Mouse (Mus musculus) embryonic facial prominence, embryonic 10.5 days (tissue): Measurements from ENCODE around the gene Ttf2. TPM values are rescaled to one million over a fixed set of nuclear protein-coding genes. Genes with fewer than 3 reads are reported as not detected.

Experiments used
- DNase-seq: peaks from one replicate; pipeline ENCODE4 v3.0.0-alpha.2; 2017; ENCODE audit warnings: low spot score
- H3K27ac ChIP-seq: fragments of 300-500 bp; sonication (generic); replicated peaks from 2 replicates; pipeline ENCODE4 v1.5.1; 2016; ENCODE audit warnings: mild to moderate bottlenecking
- H3K27me3 ChIP-seq: fragments of 300-500 bp; sonication (generic); replicated peaks from 2 replicates; pipeline ENCODE4 v1.6.1; 2016; ENCODE audit warnings: low read depth, mild to moderate bottlenecking; ENCODE audit not compliant: poor library complexity, severe bottlenecking
- H3K36me3 ChIP-seq: fragments of 300-500 bp; sonication (generic); replicated peaks from 2 replicates; pipeline ENCODE4 v1.6.1; 2016; ENCODE audit warnings: mild to moderate bottlenecking, moderate library complexity
- H3K4me1 ChIP-seq: fragments of 300-500 bp; sonication (generic); 2 replicates; pipeline ENCODE4 v1.6.1; 2016
- H3K4me3 ChIP-seq: fragments of 300-500 bp; sonication (generic); 2 replicates; pipeline ENCODE4 v1.5.1; 2016; ENCODE audit warnings: mild to moderate bottlenecking, moderate library complexity
- H3K9me3 ChIP-seq: fragments of 300-500 bp; sonication (generic); 2 replicates; pipeline ENCODE4 v1.6.1; 2016; ENCODE audit warnings: mild to moderate bottlenecking
- WGBS: fragments of 180-500 bp; shearing (Covaris S2); methylation state at CpG from one replicate; pipeline ENCODE4 v1.1.7; 2016; 5-methylcytosine and 5-hydroxymethylcytosine counted together
- polyA plus RNA-seq: library from polyadenylated mRNA; unstranded; fragments of >200 nt; fragmentation: Nextera tagmentation; extraction: Ambion mirVana; gene quantifications from 2 replicates; pipeline ENCODE4 v1.2.1, GENCODE M21; 2016

Ttf2 gene
- polyA plus RNA-seq, 1 experiment from 2014 or later = 28.1 TPM

DNA sequence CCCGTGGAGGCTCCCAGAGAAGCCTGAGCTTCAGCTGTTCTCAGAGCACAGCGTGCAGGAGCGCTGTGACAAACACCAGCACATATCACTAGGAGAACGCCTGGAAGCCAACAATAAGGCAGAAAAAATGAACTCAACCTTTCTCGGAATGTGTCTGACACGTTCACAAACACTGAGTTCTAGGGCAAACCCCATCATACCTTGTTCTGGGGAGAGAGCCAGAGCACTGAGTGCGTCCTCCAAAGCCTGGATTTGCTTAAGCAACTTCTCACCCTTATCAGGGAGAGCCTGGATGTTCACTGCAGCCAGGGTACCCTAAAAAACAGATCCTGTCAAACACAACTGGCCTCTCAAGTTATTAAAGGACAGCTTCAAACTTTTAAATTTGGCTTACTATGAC lies 8.0 kb downstream of the Ttf2 start:
- peaks cover 93% of the 10 kb centered on the region for H3K36me3 ChIP-seq
- H3K4me3 ChIP-seq = no peak overlapping the region
- WGBS = 89% methylated on average over 7 of the region's 7 CpGs

DNA sequence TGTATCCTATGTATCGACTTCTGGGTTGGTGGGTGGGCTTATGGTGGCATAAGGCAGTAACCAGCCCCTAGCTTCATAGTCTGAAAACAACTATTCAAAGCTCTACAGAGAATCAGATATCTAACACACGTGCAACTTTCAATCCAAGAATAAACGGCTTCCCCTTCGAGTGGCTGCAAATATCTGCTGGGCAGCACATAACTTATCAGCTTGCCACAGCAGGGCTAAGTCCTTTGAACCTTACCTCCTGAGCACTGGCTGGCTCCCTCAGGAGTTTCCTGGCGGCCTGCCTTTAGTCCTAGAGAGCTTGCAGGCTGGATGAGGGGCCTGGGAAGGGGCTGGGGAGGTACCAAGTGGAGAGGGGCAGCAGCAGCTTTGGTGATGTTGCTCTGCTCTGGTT lies 8.5 kb downstream of the Ttf2 start:
- 85% methylated on average over 5 of the region's 5 CpGs for WGBS
- DNase-seq = no peak
- peaks cover 98% of the 10 kb centered on the region for H3K36me3 ChIP-seq

More for the DNA sequence above, 8.0 kb downstream of the Ttf2 start:
- Histone ChIP-seq H3K9me3 (no peaks in the 10 kb centered on the region), H3K27ac (no peak overlapping the region), H3K27me3 (no peaks in the 10 kb centered on the region), H3K4me1 (no peaks in the 10 kb centered on the region)
- no peak for DNase-seq

GRCm38 (mm10) chr3:100954616-100955015 lies 14.8 kb downstream of the Ttf2 start:
- Histone ChIP-seq H3K27ac (no peak overlapping the region), H3K4me3 (no peak overlapping the region), H3K4me1 (no peaks in the 10 kb centered on the region), H3K27me3 (no peaks in the 10 kb centered on the region), H3K36me3 (peaks cover 100% of the 10 kb centered on the region), H3K9me3 (no peaks in the 10 kb centered on the region)
- no peak for DNase-seq

More for the DNA sequence above, 8.5 kb downstream of the Ttf2 start:
- no peak overlapping the region for H3K27ac ChIP-seq
- no peaks in the 10 kb centered on the region for H3K4me1 ChIP-seq
- no peaks in the 10 kb centered on the region for H3K9me3 ChIP-seq
- no peaks in the 10 kb centered on the region for H3K27me3 ChIP-seq
- H3K4me3 ChIP-seq = no peak overlapping the region

GRCm38 (mm10) chr3:100951531-100951930 lies 17.9 kb downstream of the Ttf2 start:
- Histone ChIP-seq H3K27me3 (no peaks in the 10 kb centered on the region), H3K9me3 (no peaks in the 10 kb centered on the region), H3K27ac (no peak overlapping the region), H3K4me3 (no peak overlapping the region), H3K4me1 (no peaks in the 10 kb centered on the region), H3K36me3 (peaks cover 100% of the 10 kb centered on the region)
- WGBS = 92% methylated on average over 4 of the region's 4 CpGs
- DNase-seq = no peak

DNA sequence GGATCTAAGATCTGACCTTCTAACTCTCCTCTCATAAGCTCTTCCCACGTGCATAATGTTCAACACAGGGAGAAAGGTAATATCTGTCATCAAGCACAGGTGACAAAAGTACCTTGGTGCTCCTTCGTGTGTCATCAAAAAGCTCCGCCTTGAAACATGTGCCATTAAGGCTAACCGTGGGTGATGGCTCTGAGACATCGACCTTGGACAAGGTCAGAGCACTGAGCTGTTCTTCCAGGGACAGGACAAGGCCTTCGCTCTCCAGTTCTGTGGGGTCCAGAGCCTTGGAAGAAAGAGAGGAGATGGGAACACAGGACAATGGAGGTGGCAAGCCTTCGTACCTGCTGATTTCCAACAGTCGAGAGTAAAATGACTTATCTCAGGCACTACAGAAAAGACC lies 22.2 kb downstream of the Ttf2 start:
- Histone ChIP-seq H3K27me3 (no peaks in the 10 kb centered on the region), H3K27ac (no peak overlapping the region), H3K4me3 (no peak overlapping the region), H3K4me1 (no peaks in the 10 kb centered on the region), H3K9me3 (no peaks in the 10 kb centered on the region), H3K36me3 (peaks cover 100% of the 10 kb centered on the region)
- DNase-seq = no peak
- 94% methylated on average over 8 of the region's 8 CpGs for WGBS

DNA sequence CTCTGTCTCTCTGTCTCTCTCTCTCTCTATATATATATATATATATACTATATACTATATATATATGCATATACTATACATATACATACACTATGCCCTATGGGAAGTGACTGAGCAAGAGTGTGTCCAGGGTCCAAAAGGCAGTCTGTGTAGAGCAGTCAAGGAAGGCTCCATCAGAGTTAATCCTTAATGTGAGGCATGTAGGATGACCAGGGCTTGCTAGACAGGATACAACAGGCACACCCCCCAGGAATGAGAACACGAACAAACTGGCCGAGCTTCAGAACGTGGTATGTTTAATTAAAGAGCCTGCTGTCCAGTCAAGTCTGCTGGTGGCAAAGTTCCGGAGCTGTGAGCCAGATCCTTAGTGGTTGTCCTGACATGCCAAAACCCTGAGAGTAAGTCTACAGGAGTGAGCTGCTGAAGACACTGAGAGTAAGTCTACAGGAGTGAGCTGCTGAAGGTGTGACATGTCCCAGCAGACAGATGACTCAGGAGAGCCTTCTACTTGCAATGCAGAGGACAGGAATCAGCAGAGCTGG lies 28.9 kb downstream of the Ttf2 start:
- H3K9me3 ChIP-seq = no peaks in the 10 kb centered on the region
- no peaks in the 10 kb centered on the region for H3K27me3 ChIP-seq
- H3K4me1 ChIP-seq = no peaks in the 10 kb centered on the region
- H3K27ac ChIP-seq = no peak overlapping the region
- H3K4me3 ChIP-seq = no peak overlapping the region
- WGBS = 98% methylated on average over 4 of the region's 4 CpGs
- DNase-seq = no peak
- peaks cover 97% of the 10 kb centered on the region for H3K36me3 ChIP-seq

DNA sequence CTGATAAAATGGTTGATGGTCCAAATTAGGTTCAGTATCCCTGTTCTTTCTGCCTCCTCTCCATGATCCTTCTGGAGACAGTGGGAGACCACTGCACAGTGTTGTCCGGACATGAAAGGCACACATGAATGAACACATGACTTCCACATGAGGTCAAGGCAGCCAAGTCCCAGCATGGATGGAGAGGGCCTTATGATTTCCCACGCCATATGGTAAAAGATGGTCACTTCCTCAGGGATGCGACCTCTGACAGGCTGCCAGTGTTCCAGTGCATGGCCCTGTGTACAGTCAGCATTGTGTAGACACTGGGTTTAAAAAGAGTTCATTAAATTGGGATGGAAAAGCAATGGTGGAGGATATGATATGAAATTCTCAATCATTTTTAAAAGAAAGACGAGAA lies 31.3 kb downstream of the Ttf2 start:
- no peaks in the 10 kb centered on the region for H3K4me1 ChIP-seq
- H3K36me3 ChIP-seq = peaks cover 92% of the 10 kb centered on the region
- H3K9me3 ChIP-seq = no peaks in the 10 kb centered on the region
- no peaks in the 10 kb centered on the region for H3K27me3 ChIP-seq
- WGBS = 92% methylated on average over 4 of the region's 4 CpGs
- no peak for DNase-seq
- no peak overlapping the region for H3K27ac ChIP-seq
- H3K4me3 ChIP-seq = no peak overlapping the region

- DNase-seq = no peak
- H3K4me1 ChIP-seq = no peaks in the 10 kb centered on the region
- no peak overlapping the region for H3K4me3 ChIP-seq
- no peaks in the 10 kb centered on the region for H3K27me3 ChIP-seq
- H3K36me3 ChIP-seq = peaks cover 94% of the 10 kb centered on the region
- no peak overlapping the region for H3K27ac ChIP-seq
- 92% methylated on average over 6 of the region's 6 CpGs for WGBS
- no peaks in the 10 kb centered on the region for H3K9me3 ChIP-seq
Observed at GRCm38 (mm10) chr3:100936201-100936600, 33.3 kb downstream of the Ttf2 start.

DNA sequence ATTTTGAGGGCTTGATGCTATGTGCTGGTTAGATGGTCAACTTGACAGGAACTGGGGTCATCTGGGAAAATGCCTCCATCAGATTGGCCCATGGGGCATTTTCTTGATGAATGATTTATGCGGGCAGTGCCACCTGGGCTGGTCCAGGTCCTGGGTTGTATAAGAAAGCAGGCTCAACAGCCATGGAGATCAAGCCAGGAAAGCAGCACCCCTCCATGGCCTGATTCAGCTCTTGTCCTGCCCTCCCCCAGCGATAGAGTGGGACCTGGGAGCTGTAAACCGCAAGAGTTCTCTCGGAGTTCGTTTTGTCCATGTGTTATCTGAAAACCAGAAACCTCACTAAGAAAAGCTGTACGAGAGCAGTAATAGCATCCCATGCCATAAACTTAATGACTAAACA lies 33.9 kb downstream of the Ttf2 start:
- Histone ChIP-seq H3K27ac (no peak overlapping the region), H3K4me1 (no peaks in the 10 kb centered on the region), H3K36me3 (peaks cover 89% of the 10 kb centered on the region), H3K4me3 (no peak overlapping the region), H3K27me3 (no peaks in the 10 kb centered on the region), H3K9me3 (no peaks in the 10 kb centered on the region)
- DNase-seq = no peak
- WGBS = 92% methylated on average over 6 of the region's 6 CpGs

DNA sequence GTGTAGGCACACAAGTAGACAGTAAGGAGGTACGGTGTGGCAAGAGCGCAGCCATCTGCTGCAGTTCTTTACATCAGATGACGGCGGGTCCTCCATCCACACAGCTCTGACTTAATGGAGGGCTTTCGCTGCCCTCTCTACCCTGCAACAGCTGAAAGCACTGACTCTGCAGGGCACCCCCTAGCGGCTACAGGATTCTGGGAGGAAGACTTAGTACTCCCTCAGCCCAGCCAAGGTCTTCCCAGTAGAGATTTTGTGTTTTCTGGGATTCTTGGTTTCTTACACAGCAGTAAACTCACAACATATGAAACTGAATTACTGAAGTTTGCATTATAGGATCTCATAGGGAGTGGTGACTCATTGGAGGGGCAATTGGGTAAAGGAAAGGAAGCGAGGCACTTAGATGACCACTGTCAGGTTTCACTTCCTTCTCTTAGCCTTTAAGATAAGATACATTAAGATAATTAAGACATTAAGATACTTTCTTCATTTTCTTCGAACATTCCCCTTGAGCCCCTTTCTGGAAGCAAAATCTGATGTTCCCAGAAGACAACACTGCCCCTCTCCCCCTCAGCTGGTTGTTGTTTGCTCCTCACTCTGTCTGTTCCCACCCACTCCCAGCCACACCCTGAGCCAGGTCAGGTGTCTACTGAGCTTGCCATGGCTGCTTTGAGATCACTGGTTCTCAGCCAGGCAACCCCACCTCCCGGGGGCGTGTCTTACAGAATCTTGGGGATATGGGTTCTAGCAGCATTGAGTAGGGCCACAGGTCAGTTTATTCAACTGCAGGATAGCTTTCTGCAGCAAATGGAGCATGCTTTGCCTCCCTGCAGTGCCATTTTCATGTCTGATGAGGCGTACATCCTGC lies 37.2 kb downstream of the Ttf2 start:
- no peak for DNase-seq
- Histone ChIP-seq H3K36me3 (peaks cover 85% of the 10 kb centered on the region), H3K9me3 (no peaks in the 10 kb centered on the region), H3K27ac (no peak overlapping the region), H3K27me3 (no peaks in the 10 kb centered on the region), H3K4me3 (no peak overlapping the region), H3K4me1 (no peaks in the 10 kb centered on the region)
- WGBS = 69% methylated on average over 11 of the region's 11 CpGs

GRCm38 (mm10) chr3:100931332-100932076 lies 38.0 kb downstream of the Ttf2 start:
- Histone ChIP-seq H3K4me3 (no peak overlapping the region), H3K9me3 (no peaks in the 10 kb centered on the region), H3K36me3 (peaks cover 77% of the 10 kb centered on the region), H3K4me1 (0 out of 2 replicates have a peak, but pooled peaks cover 6% of the 10 kb centered on the region), H3K27ac (no peak overlapping the region), H3K27me3 (no peaks in the 10 kb centered on the region)
- WGBS = 94% methylated on average over 23 of the region's 23 CpGs
- no peak for DNase-seq

DNA sequence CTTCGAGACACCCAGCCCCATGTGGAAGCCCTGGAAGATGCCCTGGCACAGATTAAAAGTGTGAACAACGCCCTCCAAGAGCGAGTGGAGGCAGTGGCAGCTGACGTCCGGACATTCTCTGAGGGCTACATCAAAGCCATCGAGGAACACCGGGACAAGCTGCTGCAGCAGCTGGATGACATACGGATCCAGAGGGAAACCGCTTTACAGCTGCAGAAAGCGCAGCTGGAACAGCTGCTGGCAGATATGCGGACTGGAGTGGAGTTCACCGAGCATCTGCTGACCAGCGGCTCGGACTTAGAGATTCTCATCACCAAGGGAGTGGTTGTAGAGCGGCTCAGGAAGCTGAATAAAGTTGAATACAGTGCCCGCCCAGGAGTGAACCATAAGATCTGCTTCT lies 44.3 kb downstream of the Ttf2 start:
- H3K4me3 ChIP-seq = no peak overlapping the region
- 90% methylated on average over 16 of the region's 16 CpGs for WGBS
- no peaks in the 10 kb centered on the region for H3K27me3 ChIP-seq
- H3K4me1 ChIP-seq = peaks cover 38% of the 10 kb centered on the region
- H3K9me3 ChIP-seq = no peaks in the 10 kb centered on the region
- H3K36me3 ChIP-seq = peaks cover 40% of the 10 kb centered on the region
- DNase-seq = no peak
- H3K27ac ChIP-seq = no peak overlapping the region
